Mouse (Mus musculus) right cerebral cortex, adult 2 months (tissue): Measurements from ENCODE around the gene Ttc7.

Experiments used
- DNase-seq, 2 experiments: peaks; one replicate each; pipeline ENCODE4 v3.0.0; 2021 to 2022; ENCODE audit warnings: low spot score in 2 of 2

The Ttc7 gene

DNA sequence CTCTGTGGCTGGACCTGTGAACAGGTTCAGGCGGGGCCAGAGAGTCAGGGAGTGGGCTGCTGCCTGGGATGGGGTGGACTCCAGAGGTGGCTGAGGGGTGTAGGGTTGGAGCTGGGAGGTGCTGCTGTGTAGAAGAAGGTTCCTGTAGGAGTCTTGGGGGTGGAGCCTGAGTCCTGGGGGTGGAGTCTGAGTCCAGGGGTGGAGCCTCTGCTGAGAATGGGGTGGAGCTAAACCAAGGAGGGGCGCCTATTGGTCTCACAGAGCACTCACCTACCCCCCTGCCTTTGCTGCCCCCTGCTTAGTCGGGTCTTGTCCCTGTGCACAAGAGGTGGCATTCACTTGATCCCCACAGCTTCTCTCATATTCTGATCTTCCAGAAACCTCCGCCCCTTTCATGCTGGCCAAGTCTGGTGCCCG, 31.9 kb downstream of the Ttc7 start:
- DNase-seq = no peak

GRCm38 (mm10) chr17:87315021-87315531, 32.4 kb downstream of the Ttc7 start:
- DNase-seq = peak; percentile 94 to 95

- DNase-seq = no peak
Measured at GRCm38 (mm10) chr17:87315891-87316763, 33.4 kb downstream of the Ttc7 start.

DNA sequence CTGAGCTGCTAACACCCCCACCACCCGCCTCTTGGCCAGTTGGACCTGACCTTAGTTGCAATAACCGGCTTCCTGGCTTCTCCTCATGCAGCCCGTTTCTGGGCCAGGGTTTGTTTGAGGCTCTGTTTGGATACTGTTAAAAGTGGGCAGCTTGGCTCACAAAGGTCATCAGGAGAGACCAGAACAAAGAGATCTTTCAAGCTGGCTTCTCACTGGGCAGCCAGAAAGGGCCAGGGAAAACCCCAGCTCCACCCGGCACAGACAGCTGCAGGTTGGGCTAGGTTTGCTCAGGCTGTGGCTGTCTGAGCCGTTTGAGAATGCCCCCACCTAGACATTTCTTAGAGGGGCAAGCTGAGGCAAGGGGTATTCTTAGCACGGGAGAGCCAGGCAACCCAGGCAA, 34.6 kb downstream of the Ttc7 start:
- no peak for DNase-seq

GRCm38 (mm10) chr17:87317947-87318346, 35.3 kb downstream of the Ttc7 start:
- DNase-seq = no peak

GRCm38 (mm10) chr17:87321673-87322072, 39.0 kb downstream of the Ttc7 start:
- no peak for DNase-seq

DNA sequence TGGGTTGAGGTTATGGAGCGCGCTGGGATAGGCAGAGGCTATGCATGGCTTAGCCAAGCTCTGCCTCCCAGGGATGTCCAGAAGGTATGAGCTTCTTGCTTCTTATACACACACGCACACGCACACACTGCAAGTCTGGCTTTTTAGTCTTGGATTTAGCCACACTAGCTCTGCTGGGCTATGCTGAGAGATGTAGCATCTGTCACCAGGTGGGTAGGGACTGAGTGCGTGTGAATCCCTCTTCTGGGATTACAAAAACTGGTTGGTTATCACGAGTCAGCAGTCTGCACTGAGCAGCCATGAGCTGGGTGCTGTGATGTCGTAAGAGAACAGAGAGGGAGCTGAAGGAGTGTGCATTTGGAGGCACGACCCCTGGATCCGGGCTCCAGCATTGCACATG, 40.5 kb downstream of the Ttc7 start:
- no peak for DNase-seq

DNA sequence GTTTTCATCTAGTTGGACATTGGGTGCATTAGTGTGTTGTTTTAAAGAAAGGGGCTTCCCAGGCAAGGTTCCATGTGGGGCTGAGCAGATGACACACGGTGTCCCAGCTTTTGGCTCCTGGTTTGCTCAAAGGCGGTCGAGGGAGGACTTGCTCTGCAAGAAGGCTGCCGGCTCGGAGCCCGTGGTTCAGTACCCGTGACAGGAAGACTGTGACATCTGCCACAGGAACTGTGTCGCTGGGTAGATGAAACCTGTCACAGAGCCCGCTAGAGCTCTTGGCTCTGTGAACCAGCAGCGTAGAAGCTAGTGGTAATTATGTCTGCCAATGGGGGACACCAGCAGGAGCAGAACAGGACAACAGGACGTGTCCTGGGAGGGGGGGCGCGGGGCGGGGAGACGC, 42.8 kb downstream of the Ttc7 start:
- no peak for DNase-seq

DNA sequence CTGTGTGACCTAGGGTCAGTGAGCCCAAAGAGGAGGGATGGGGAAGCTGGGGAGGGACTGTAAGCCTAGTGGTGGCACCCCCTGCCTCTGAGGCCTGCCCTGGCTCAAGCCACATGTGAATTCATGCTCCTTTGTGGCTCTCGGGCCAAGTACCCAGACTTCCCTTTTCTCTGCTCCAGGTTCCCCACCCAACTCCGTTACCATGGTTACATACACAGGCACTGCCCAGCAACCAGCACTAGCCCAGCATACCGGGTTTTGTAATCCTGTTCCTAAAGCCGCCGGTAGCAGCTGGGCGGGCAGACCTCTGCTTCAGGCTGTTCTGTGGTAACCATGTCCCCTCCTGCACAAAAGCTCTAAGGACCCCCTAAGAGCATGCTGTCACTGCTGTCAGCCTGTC, 44.3 kb downstream of the Ttc7 start:
- DNase-seq = no peak

- DNase-seq = peak in 1 of 2 experiments; percentile 53
Measured at GRCm38 (mm10) chr17:87327645-87328044, 45.0 kb downstream of the Ttc7 start.

DNA sequence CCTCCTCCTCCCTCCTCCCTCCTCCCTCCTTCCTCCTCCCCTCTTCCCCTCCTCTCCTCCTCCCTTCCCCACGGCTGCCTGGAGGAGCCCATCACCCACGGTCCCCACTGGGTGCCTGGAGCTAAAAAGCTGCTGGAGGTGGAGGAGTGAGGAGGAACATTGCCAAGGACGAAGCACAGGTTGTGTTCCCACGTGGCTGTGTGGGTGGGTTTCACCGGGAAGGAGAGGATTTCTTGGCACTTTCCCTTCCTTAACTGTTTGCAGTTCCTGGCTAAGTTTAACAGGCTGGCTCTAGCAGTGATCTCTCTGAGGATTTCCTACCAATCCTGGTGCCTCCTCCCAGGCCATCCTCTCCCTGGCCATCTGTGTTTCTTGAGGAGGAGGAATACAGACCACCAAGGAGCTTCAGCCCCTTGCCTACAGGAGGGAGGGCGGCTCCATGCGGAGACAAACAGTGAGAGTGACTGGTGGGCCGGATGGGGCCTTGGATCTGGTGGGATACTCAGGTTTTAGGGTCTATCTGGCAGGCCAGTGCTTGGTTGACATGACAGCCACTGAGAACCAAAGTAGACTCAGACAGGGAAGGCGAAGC, 45.6 kb downstream of the Ttc7 start:
- DNase-seq = peak; percentile 92 to 94

DNA sequence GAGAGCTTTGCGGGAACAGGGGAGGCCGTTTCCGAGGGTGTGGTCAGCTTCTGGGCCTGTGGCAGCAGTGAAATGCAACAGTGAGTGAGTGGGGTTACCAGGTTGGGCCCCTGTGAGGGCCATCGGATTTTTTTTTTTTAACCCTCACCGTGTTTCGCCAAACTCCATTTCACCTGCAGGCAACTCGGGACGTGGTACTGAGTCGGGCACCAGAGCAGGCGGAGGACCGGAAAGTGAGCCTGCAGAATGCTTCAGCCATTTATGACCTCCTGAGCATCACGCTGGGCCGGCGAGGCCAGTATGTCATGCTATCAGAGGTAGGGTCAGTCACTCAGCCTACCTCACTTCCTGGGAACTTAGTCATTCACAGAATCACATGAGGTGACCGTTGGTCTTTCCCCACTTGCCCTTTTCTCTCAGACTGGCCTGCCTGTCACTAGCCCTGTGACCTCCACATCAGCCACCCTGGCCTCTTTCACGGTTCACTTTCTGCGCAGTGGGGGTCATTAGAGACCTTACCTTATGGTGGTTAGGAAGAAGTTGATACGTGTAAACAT, 46.5 kb downstream of the Ttc7 start:
- DNase-seq = no peak

- peak; percentile 88 to 89 for DNase-seq
Measured at GRCm38 (mm10) chr17:87330250-87330920, 47.7 kb downstream of the Ttc7 start.

DNA sequence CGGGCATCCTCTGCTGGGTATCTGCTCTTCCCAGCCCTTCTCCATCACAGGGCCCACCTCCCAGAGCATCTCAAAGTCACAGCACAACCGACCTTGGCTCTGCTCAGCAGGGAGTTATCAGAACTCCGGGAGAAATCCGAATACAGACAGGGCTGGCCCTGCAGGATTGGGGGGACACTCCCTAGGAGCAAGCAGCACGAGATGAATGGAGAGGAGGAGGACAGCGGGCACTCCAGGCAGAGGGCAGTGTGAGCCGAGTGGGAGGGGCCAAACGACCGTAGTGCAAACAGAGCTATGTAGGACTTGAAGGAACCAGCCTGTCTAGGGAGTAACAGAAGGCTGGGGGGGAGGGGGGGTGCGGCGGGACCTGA, 48.2 kb downstream of the Ttc7 start:
- no peak for DNase-seq

GRCm38 (mm10) chr17:87331336-87332141, 48.9 kb downstream of the Ttc7 start:
- peak in 1 of 2 experiments; percentile 63 for DNase-seq

DNA sequence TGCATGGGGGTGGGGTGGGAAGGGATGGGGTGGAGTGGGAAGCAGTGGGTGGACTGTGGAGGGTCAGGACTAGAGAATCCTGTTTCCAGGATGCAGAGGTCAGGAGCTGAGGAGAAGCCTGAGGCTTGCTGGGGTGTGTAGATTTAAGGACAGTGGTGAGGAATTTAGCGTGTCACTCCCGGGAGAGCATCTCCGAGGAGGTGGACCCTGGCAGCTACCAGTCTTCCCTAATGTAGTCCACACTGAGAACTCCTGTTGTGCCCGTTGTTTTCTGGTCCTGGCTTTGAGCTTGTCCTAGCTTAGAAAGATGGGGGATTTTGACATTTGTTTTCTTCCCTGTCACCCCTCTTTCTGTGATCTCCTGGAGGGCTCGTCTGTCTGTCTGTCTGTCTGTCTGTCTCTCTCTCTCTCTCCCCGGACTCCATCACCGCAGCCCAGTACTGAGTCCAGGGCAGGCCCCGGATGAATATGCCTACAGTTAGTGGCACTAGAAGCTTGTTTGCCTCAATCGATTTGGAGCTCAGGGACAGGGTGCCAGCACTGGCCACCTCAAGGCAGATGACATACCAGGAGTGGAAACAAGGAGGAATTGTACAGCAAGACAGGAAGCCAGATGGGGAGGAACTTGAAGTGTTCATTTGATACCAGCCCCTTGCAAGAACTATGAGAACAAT, 49.6 kb downstream of the Ttc7 start:
- no peak for DNase-seq

DNA sequence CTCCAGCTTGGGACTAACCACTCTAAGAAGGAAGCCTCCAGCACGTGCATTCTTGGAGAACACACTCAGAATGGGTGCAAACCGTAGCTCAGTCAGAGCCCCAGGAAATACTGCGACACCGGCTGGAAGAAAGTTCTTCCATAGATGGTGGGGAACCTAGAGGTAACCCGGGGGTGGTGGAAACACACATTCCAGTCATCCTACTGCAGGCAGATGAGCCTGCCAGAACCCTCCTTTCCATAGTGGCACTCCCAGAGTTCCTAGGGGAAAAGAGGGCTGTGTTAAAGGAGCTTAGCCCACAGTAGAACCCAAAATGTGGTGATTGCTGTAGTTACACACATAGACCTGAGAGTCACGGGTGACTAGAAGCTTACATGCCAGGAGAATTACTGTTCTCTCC, 50.2 kb downstream of the Ttc7 start:
- DNase-seq = no peak

- DNase-seq = no peak
Measured at GRCm38 (mm10) chr17:87334162-87334561, 51.5 kb downstream of the Ttc7 start.

DNA sequence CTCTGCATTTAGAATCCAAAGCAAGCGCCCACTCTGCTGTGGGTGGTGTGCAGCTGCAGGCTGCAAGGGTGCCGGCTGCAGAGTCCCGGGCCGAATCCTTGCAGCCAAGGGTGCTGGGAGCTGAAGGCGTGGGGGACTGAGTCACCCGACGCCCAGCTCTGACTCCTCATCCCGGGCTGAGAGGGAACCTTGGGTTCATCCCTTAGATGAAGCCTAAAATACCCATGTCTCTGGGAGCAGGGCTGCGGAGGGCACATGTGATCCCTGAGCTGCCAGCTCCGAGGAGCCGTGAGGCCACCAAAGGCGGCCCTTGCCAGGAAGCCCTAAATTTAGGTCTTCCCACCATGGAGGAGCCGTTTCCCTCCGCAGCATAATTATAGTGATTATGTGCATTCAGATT, 52.5 kb downstream of the Ttc7 start:
- DNase-seq = peak in 1 of 2 experiments; percentile 50

DNA sequence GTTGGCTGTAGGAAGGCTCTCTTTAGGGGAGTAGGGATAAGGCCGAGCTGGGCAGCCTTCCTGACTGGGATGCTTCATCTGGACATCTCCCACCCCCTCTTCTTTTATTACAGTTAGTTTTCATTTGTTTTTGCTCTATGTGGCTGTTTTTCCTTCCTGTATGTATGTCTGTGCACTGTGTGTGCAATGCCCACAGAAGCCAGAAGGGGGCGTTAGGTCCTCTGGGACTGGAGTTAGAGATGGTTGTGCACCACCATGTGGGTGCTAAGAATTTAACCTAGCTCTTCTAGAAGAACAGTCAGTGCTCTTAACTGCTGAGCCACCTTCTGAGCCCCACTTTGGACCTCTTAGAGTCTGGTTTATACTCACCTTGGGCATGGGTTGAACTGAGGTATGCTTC, 53.0 kb downstream of the Ttc7 start:
- DNase-seq = no peak

GRCm38 (mm10) chr17:87336910-87337309, 54.2 kb downstream of the Ttc7 start:
- no peak for DNase-seq
